In genomic region chr9:120532062-120532461, GRCm38 (mm10) we compare ENCODE assay signal across 31 mouse cellular contexts. TPM values are rescaled to one million over a fixed set of nuclear protein-coding genes. Genes with fewer than 3 reads are reported as not detected.
"Had no signal": no experiment of that assay in that cellular context is flagged by ENCODE, and none has a peak within 500 bp of the region (broad histone marks: within the 10 kb centered on the region; RNA-seq: fewer than 3 reads in every experiment).

No protein-coding gene starts in this region.

- DNase-seq: gastrocnemius, postnatal 14 days; gastrocnemius, postnatal 36 days; heart, adult 11 months; heart, adult 2 months; heart, postnatal 14 days; heart, postnatal 36 days; kidney, adult 11 months; kidney, adult 2 months; kidney, adult 9 months; kidney, postnatal 25 days; kidney, postnatal 4 days; liver; liver, embryonic 13.5 days had no signal

- H3K4me1 ChIP-seq: heart, embryonic 13.5 days; heart, embryonic 15.5 days; hindbrain, embryonic 15.5 days; kidney, embryonic 15.5 days; limb, embryonic 10.5 days; limb, embryonic 12.5 days; liver, embryonic 13.5 days; liver, embryonic 15.5 days had no signal

- ATAC-seq: hindbrain, postnatal 0 days; intestine, embryonic 16.5 days had no signal

- H3K9ac ChIP-seq: heart, embryonic 13.5 days; heart, embryonic 15.5 days; hindbrain, embryonic 15.5 days; kidney, embryonic 15.5 days; limb, embryonic 12.5 days; liver, embryonic 13.5 days; liver, embryonic 15.5 days had no signal

- H3K4me3 ChIP-seq: heart, adult 2 months; heart, embryonic 13.5 days; heart, embryonic 15.5 days; hindbrain, embryonic 15.5 days; kidney, embryonic 15.5 days; layer of hippocampus, adult 2 months; left cerebral cortex, adult 2 months; limb, embryonic 10.5 days; limb, embryonic 12.5 days; liver, embryonic 13.5 days; liver, embryonic 15.5 days had no signal

- H3K27ac ChIP-seq: heart, adult 2 months; heart, embryonic 13.5 days; heart, embryonic 15.5 days; hindbrain, embryonic 15.5 days; hindbrain, postnatal 0 days; kidney, embryonic 15.5 days; kidney, postnatal 0 days; layer of hippocampus, adult 2 months; left cerebral cortex, adult 2 months; limb, embryonic 10.5 days; limb, embryonic 12.5 days; liver, embryonic 13.5 days; liver, embryonic 15.5 days had no signal

- H3K36me3 ChIP-seq: heart, embryonic 13.5 days; heart, embryonic 15.5 days; hindbrain, embryonic 15.5 days; kidney, embryonic 15.5 days; limb, embryonic 10.5 days; limb, embryonic 12.5 days; liver, embryonic 13.5 days; liver, embryonic 15.5 days had no signal

- H3K27me3 ChIP-seq: hindbrain, embryonic 15.5 days; kidney, embryonic 15.5 days; limb, embryonic 12.5 days had no signal

- H3K4me2 ChIP-seq: heart, embryonic 11.5 days; heart, embryonic 13.5 days; heart, embryonic 15.5 days; hindbrain, embryonic 15.5 days; kidney, embryonic 15.5 days; limb, embryonic 12.5 days; liver, embryonic 11.5 days; liver, embryonic 13.5 days; liver, embryonic 15.5 days had no signal

- H3K9me3 ChIP-seq: heart, embryonic 15.5 days; hindbrain, embryonic 15.5 days; kidney, embryonic 15.5 days; limb, embryonic 10.5 days; liver, embryonic 13.5 days; liver, embryonic 15.5 days had no signal

RNA-seq across cellular contexts. Expression of gene Entpd3, which starts 7.6 kb away (rescaled TPM):
- total RNA-seq: gastrocnemius, adult 18-20 months; gastrocnemius, adult 8-10 months; gastrocnemius, postnatal 14 days; gastrocnemius, postnatal 36 days; heart, postnatal 36 days; hematopoietic stem cell, adult 5-6 weeks had no signal
- polyA plus RNA-seq: heart, postnatal 0 days; liver, embryonic 15.5 days had no signal
